Mouse (Mus musculus): ENCODE measurements around the gene Cr1l. TPM values are rescaled to one million over a fixed set of nuclear protein-coding genes. Genes with fewer than 3 reads are reported as not detected.

The Cr1l gene
- 47.9 and 49.6 TPM in 2 replicates for polyA plus RNA-seq (2012; rRNA removed)

DNA sequence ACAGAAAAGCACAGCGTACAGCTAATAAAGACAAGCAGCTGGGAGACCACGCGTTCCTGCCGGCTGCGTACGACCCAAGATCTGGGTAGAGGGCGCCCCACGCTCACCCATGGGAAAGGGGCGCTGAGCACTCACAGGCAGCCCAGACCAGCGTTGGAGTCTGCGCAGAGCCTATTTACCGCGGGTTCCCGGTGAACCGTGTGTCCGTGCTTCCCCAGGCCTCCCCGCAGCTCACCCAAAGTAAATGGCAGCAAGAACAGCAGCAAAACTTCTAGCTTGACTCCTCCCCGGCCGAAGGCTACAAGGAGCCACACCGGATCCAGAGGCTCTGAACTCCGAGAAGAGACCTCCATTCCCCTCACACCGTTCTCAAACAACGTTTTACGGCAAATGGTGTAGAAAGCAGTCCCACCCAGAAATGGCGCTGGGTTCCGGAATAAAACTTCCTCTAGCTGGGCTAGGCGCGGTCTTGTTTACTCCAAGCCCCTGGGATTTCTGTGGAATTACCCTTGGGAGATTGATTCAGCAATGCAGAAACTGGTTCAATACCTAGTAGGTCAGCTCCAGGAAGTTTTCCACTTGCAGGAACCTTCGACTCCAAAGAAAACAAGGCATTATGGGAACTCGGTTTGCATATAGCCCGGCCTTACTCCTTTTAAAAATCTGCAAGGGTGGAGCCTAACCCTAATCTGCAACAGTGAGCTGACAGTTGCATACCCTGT is at the start of gene Cr1l:
Gene Cr1l (minus strand): TSS at position 634 of the 722 bp plus-strand sequence.

DNA sequence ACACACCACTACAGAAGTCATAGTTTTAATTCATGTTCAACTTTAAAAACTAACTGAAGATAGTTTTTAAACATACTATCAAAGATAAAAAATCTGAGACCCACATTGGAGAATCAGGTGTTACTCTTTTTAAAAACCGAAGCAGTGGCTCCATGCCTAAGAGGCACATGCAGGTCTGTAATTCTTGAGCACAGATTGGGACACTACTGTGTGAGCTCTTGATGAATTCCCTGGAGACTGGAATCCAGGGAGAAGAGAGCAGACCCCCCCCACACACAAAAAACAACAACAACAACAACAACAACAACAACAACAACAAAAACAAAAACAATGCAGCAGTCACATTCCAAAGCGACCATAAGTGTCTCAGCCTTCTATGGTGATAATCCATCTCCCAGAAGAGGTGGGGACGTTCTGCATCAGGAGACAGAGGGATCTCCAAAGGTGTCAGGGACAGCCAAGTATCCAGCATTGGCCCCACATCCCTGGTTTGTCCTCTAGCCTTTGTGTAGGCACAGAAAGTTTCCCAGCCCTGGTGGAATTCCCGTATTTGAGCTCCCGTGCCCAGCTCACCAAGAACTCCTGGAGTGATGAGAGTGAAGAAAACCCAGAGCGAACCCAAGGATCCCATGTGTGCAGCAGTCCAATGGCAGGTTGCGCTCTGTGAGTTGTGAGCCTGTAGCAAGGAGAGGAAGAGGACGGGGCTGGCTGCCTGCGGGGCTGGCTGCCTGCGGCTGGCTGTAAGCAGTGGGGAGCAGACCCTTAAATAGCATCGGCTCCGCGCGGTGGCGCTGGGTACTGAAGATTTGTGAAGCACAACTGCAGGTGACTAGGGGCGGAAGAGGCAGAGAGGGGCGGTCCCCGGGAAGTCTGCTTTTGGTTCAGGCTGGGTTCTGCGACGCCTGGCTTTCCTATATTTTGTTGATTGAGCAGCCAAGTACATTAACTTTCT is 44.9 kb upstream of the Cr1l start, which contains the start of gene Cr2:
Gene Cr2 (minus strand): TSS at position 737 of the 952 bp plus-strand sequence.

DNA sequence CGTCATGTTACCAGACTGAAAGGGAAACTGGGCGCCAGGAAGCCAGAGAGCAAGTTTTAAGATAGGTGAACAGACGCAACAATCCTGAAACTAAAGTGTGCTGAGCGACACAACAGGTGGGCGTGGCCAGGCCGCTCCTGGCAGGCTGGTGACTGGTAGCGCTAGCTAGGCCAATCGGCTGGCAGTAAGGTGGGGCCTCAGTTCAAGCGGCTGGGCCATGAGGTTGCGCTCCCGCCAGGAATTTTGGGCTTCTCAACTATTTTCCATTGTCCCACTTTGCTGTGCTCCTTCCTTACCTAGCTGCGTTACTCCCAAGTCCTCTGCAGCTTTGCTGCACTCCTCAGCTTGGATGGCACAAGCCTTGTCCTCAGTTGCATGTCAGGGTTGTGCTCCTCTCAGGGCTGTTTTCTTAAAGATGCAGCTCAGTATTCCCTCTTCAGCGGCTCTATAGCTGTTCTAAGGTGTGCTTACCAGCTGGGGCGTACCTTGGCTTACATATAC is 39.1 kb downstream of the Cr1l start, which contains the start of gene Cd46:
Gene Cd46 (minus strand): TSS at position 30 of the 501 bp plus-strand sequence.

Other genes with a start within 250 kb of the Cr1l start
- 4.6 and 5.3 TPM in 2 replicates for gene Cd34, start 192.8 kb downstream of the Cr1l start, polyA plus RNA-seq (2012; rRNA removed)
- 1.1 and 1.2 TPM in 2 replicates for gene Cd46, start 39.3 kb downstream of the Cr1l start, polyA plus RNA-seq (2012; rRNA removed)
- gene Cr2, start 45.1 kb upstream of the Cr1l start, polyA plus RNA-seq (2012; rRNA removed), result 0.02 TPM in 1 of 2 replicates, not detected in the other